In the genomic region with DNA sequence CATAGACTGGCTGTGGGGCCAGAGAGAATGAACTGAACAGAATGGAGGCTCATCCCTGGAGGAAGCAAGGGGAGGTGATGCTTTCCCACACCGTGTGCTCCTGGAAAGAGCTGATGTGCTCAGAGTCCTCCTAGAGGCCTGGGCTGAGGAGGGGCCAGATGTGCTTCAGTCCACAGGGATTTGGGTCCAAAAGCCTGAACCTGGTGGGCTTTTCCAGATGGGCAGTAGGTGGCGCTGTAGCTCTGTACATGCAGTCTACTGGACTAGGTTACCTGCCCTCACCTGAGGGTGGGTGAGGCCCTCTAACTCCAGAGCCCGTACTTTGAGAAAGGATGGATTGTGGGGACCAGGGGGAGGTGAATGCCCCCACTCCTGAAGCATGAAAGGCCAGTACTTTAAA, we compare ENCODE assay signal across 9 mouse cellular contexts. TPM values are rescaled to one million over a fixed set of nuclear protein-coding genes. Genes with fewer than 3 reads are reported as not detected.
A peak's percentile ranks its signal among the peaks of the same experiment; 100 is the strongest.
DNase-seq lines count a peak whose midpoint lies in the region; ATAC-seq lines count a peak whose summit lies in the region.
"Had no signal": no experiment of that assay in that cellular context is flagged by ENCODE, and none has a peak within 500 bp of the region (broad histone marks: within the 10 kb centered on the region; RNA-seq: fewer than 3 reads in every experiment).

No protein-coding gene starts in this region.

- 4% methylated on average over 3 of the region's 3 CpGs for WGBS in neural tube, embryonic 15.5 days
- 5% methylated on average over 3 of the region's 3 CpGs for WGBS in intestine, embryonic 16.5 days
- 5% methylated on average over 3 of the region's 3 CpGs for WGBS in liver, embryonic 11.5 days

- ATAC-seq in neural tube, embryonic 15.5 days (ENCODE audit: low FRiP score): no peak
- 0 out of 2 replicates have a peak, but pooled peaks have one; percentile 53 for ATAC-seq in intestine, embryonic 16.5 days
- ATAC-seq in liver, embryonic 11.5 days (replicated peaks; ENCODE audit: low FRiP score): no peak

- no peak overlapping the region for H3K27ac ChIP-seq in neural tube, embryonic 15.5 days (replicated peaks)
- H3K27ac ChIP-seq in intestine, embryonic 16.5 days (ENCODE audit: low read length): no peak overlapping the region
- no peak overlapping the region for H3K27ac ChIP-seq in liver, embryonic 11.5 days (ENCODE audit: low read depth, low read length)
- H3K27ac ChIP-seq: neural tube, embryonic 13.5 days had no signal

- H3K9ac ChIP-seq in neural tube, embryonic 15.5 days (replicated peaks): no peak overlapping the region
- no peak overlapping the region for H3K9ac ChIP-seq in intestine, embryonic 16.5 days (ENCODE audit: low read depth, low read length)
- no peak overlapping the region for H3K9ac ChIP-seq in liver, embryonic 11.5 days (ENCODE audit: low read depth, low read length)
- H3K9ac ChIP-seq: neural tube, embryonic 13.5 days had no signal

- no peaks in the 10 kb centered on the region; the same call in 1 of the 2 replicates for H3K27me3 ChIP-seq in neural tube, embryonic 15.5 days (replicated peaks)
- H3K27me3 ChIP-seq in intestine, embryonic 16.5 days (replicated peaks; ENCODE audit: control insufficient read depth, insufficient read depth, low read length): no peaks in the 10 kb centered on the region
- H3K27me3 ChIP-seq in liver, embryonic 11.5 days (replicated peaks; ENCODE audit: control insufficient read depth, insufficient read depth, low read length): no peaks in the 10 kb centered on the region; the same call in 1 of the 2 replicates

- H3K36me3 ChIP-seq in neural tube, embryonic 15.5 days: no peaks in the 10 kb centered on the region
- no peaks in the 10 kb centered on the region for H3K36me3 ChIP-seq in intestine, embryonic 16.5 days (ENCODE audit: control insufficient read depth, insufficient read depth, low read length)
- no peaks in the 10 kb centered on the region for H3K36me3 ChIP-seq in liver, embryonic 11.5 days (ENCODE audit: control insufficient read depth, insufficient read depth, low read length)
- H3K36me3 ChIP-seq: neural tube, embryonic 13.5 days had no signal

- H3K4me3 ChIP-seq in neural tube, embryonic 15.5 days (replicated peaks): no peak overlapping the region
- H3K4me3 ChIP-seq in intestine, embryonic 16.5 days (ENCODE audit: low read length): no peak overlapping the region
- no peak overlapping the region for H3K4me3 ChIP-seq in liver, embryonic 11.5 days (ENCODE audit: low read depth, low read length)
- H3K4me3 ChIP-seq: neural tube, embryonic 13.5 days had no signal

- H3K4me2 ChIP-seq in neural tube, embryonic 15.5 days: no peak overlapping the region
- no peak overlapping the region for H3K4me2 ChIP-seq in intestine, embryonic 16.5 days (ENCODE audit: low read depth, low read length)
- no peak overlapping the region for H3K4me2 ChIP-seq in liver, embryonic 11.5 days
- H3K4me2 ChIP-seq: neural tube, embryonic 13.5 days had no signal

- DNase-seq in neural tube, embryonic 10.5 days (ENCODE audit: extremely low spot score, low spot score): peak; percentile 69
- DNase-seq in c-Kit-positive CD71-positive TER-119-positive erythroid progenitor cells, embryonic 14.5 days (ENCODE audit: low spot score): peak; percentile 31
- peak; percentile 48 to 62 for DNase-seq in frontal cortex, postnatal 36 days (ENCODE audit: low spot score in 2 of 2)
- peak; percentile 57 for DNase-seq in liver, embryonic 11.5 days (ENCODE audit: low spot score)
- peak; percentile 84 for DNase-seq in retina, embryonic 14.5 days (ENCODE audit: low spot score)
- DNase-seq in urinary bladder, adult 2 months (ENCODE audit: low spot score): peak; percentile 59

- no peaks in the 10 kb centered on the region for H3K9me3 ChIP-seq in neural tube, embryonic 15.5 days (replicated peaks)
- no peaks in the 10 kb centered on the region for H3K9me3 ChIP-seq in intestine, embryonic 16.5 days (ENCODE audit: control insufficient read depth, low read length)
- no peaks in the 10 kb centered on the region for H3K9me3 ChIP-seq in liver, embryonic 11.5 days (ENCODE audit: control insufficient read depth, low read length)
- H3K9me3 ChIP-seq: neural tube, embryonic 13.5 days had no signal

- H3K4me1 ChIP-seq in neural tube, embryonic 15.5 days: peaks cover 6% of the 10 kb centered on the region; the same call in 1 of the 2 replicates
- H3K4me1 ChIP-seq in intestine, embryonic 16.5 days (ENCODE audit: control insufficient read depth, insufficient read depth, low read length): 0 out of 2 replicates have a peak, but pooled peaks cover 2% of the 10 kb centered on the region
- H3K4me1 ChIP-seq in liver, embryonic 11.5 days (replicated peaks; ENCODE audit: control insufficient read depth, insufficient read depth, low read length): no peaks in the 10 kb centered on the region

RNA-seq across cellular contexts. Expression of a gene that starts 40.4 kb away (rescaled TPM):
- 43.1 and 45.3 TPM in 2 replicates for polyA plus RNA-seq in neural tube, embryonic 15.5 days (2015; fragmentation: Nextera tagmentation; extraction: Ambion mirVana)
- 28.6 and 28.8 TPM in 2 replicates for polyA plus RNA-seq in intestine, embryonic 16.5 days (2015; fragmentation: Nextera tagmentation; extraction: Ambion mirVana)
- polyA plus RNA-seq in liver, embryonic 11.5 days (2014; fragmentation: Nextera tagmentation; extraction: Ambion mirVana): 42.3 and 45.6 TPM in 2 replicates
- 44.8 and 52.7 TPM in 2 replicates for polyA plus RNA-seq in urinary bladder, adult 2 months (2012; rRNA removed)

Comparison
In these comparisons a context has a peak if more than half of its experiments do, and no peak if none do; other contexts are left out.
1. DNase-seq: peak in every context shown above with its lines; median percentile 84 in retina, embryonic 14.5 days; 69 in neural tube, embryonic 10.5 days; 59 in urinary bladder, adult 2 months; 57 in liver, embryonic 11.5 days; 55 in frontal cortex, postnatal 36 days; 31 in c-Kit-positive CD71-positive TER-119-positive erythroid progenitor cells, embryonic 14.5 days.